Mouse (Mus musculus): Measurements from ENCODE around the gene Jazf1. TPM values are rescaled to one million over a fixed set of nuclear protein-coding genes. Genes with fewer than 3 reads are reported as not detected.

The Jazf1 gene
- total and polyA plus RNA-seq, 3 experiments, result 0.42 to 1.7 (median 0.75) TPM

- H3K27me3 ChIP-seq (replicated peaks), result no peaks in the 10 kb centered on the region
- dilution Hi-C loops (cut with MboI; ENCODE audit: extremely low pct_ligation_motif_present, extremely low pct_unique_long_range_greater_than_20kb, low sequenced_read_pairs), result no loop called here
Measured at GRCm38 (mm10) chr6:52919442-52919841, 149.0 kb downstream of the Jazf1 start.

GRCm38 (mm10) chr6:52918980-52919379 is 149.5 kb downstream of the Jazf1 start:
- TF ChIP-seq CTCF (conservative IDR thresholded peaks at IDR 0.05 in 1 of 2, IDR thresholded peaks at IDR 0.05 in 1 of 2; ENCODE audit: low read depth in 2 of 2, low read length in 2 of 2), result peak; percentile 80 to 94
- TF ChIP-seq POLR2A (IDR thresholded peaks at IDR 0.05; ENCODE audit: low read depth, low read length), result no peak
- no peak for TF ChIP-seq MEF2A (IDR thresholded peaks at IDR 0.05; ENCODE audit: borderline replicate concordance, low read depth, low read length)
- peak; percentile 96 for TF ChIP-seq RAD21 (IDR thresholded peaks at IDR 0.05; ENCODE audit: low read depth, low read length)
- TF ChIP-seq CHD1 (IDR thresholded peaks at IDR 0.05; ENCODE audit: low read depth, low read length), result no peak
- peak; percentile 29; the same call in 1 of the 2 replicates for TF ChIP-seq BHLHE40 (IDR thresholded peaks at IDR 0.05; ENCODE audit: low read depth, low read length)
- peak; percentile 48 for TF ChIP-seq ZC3H11A (IDR thresholded peaks at IDR 0.05; ENCODE audit: low read depth, low read length)
- TF ChIP-seq ZNF384 (IDR thresholded peaks at IDR 0.05; ENCODE audit: low read depth, low read length), result no peak
- TF ChIP-seq MAX (IDR thresholded peaks at IDR 0.05; ENCODE audit: low read length), result 0 out of 2 replicates have a peak, but pooled peaks have one; percentile 49
- TF ChIP-seq MYC (IDR thresholded peaks at IDR 0.05; ENCODE audit: low read depth, low read length), result peak; percentile 82
- TF ChIP-seq SMC3 (IDR thresholded peaks at IDR 0.05; ENCODE audit: low read depth, low read length), result peak; percentile 85
- no peaks in the 10 kb centered on the region for H3K36me3 ChIP-seq (replicated peaks in 1 of 2; ENCODE audit: control insufficient read depth in 1 of 2, insufficient read depth in 1 of 2, low read length in 1 of 2)
- in situ Hi-C loops (cut with MboI; ENCODE audit: low pct_ligation_motif_present, low pct_unique_long_range_greater_than_20kb, low sequenced_read_pairs), result loop anchor here (10.0 to 25.0 kb wide), 2 partner anchors 254 to 657 kb away; partner anchors contain the start of gene Hoxa13
- peaks cover 2 to 45% of the 10 kb centered on the region in 2 experiments; a peak in 3 of 4 replicates for H3K4me1 ChIP-seq (ENCODE audit: control insufficient read depth in 1 of 2, insufficient read depth in 2 of 2)
- dilution Hi-C loops (cut with MboI; ENCODE audit: extremely low pct_ligation_motif_present, extremely low pct_unique_long_range_greater_than_20kb, low sequenced_read_pairs), result no loop called here
- H3K27me3 ChIP-seq (replicated peaks), result no peaks in the 10 kb centered on the region
- H3K9me3 ChIP-seq (replicated peaks; ENCODE audit: low read length), result no peaks in the 10 kb centered on the region
- H3K4me2 ChIP-seq (ENCODE audit: insufficient read depth, low read depth, poor library complexity, severe bottlenecking), result no peak overlapping the region
- DNase-seq (ENCODE audit: extremely low read depth), result peak; percentile 82
- no peaks in the 10 kb centered on the region for H3K79me2 ChIP-seq (replicated peaks; ENCODE audit: control insufficient read depth, extremely low read depth, insufficient read depth, poor library complexity, severe bottlenecking)
- H3K4me3 ChIP-seq (replicated peaks in 1 of 3; ENCODE audit: low read depth in 2 of 3, low read length in 2 of 3, poor library complexity in 1 of 3), result no peak overlapping the region
- no peak overlapping the region for H3K9ac ChIP-seq (ENCODE audit: insufficient read depth, low read depth)
- no peak overlapping the region for H3K27ac ChIP-seq (ENCODE audit: insufficient read depth, low read depth)

More at GRCm38 (mm10) chr6:52919442-52919841, 149.0 kb downstream of the Jazf1 start:
- TF ChIP-seq MAZ (IDR thresholded peaks at IDR 0.05; ENCODE audit: low read depth, low read length) (no peak), GABPA (IDR thresholded peaks at IDR 0.05; ENCODE audit: insufficient replicate concordance, low read depth, low read length) (no peak), SMC3 (IDR thresholded peaks at IDR 0.05; ENCODE audit: low read depth, low read length) (no peak), TBP (conservative IDR thresholded peaks at IDR 0.05; ENCODE audit: low read depth, low read length) (no peak), ETS1 (conservative IDR thresholded peaks at IDR 0.05; ENCODE audit: low read depth, low read length) (no peak), MAFK (IDR thresholded peaks at IDR 0.05; ENCODE audit: insufficient replicate concordance, low read length) (no peak), MAX (IDR thresholded peaks at IDR 0.05; ENCODE audit: low read length) (no peak), ZKSCAN1 (IDR thresholded peaks at IDR 0.05; ENCODE audit: borderline replicate concordance, low read depth, low read length) (no peak), ELF1 (IDR thresholded peaks at IDR 0.05; ENCODE audit: low read depth, low read length) (no peak)
- Histone ChIP-seq H3K36me3 (replicated peaks in 1 of 2; ENCODE audit: control insufficient read depth in 1 of 2, insufficient read depth in 1 of 2, low read length in 1 of 2) (no peaks in the 10 kb centered on the region), H3K79me2 (replicated peaks; ENCODE audit: control insufficient read depth, extremely low read depth, insufficient read depth, poor library complexity, severe bottlenecking) (no peaks in the 10 kb centered on the region), H3K27ac (ENCODE audit: insufficient read depth, low read depth) (no peak overlapping the region), H3K9me3 (replicated peaks; ENCODE audit: low read length) (no peaks in the 10 kb centered on the region), H3K4me3 (replicated peaks in 1 of 3; ENCODE audit: low read depth in 2 of 3, low read length in 2 of 3, poor library complexity in 1 of 3) (no peak overlapping the region), H3K9ac (ENCODE audit: insufficient read depth, low read depth) (no peak overlapping the region), H3K4me1 (ENCODE audit: control insufficient read depth in 1 of 2, insufficient read depth in 2 of 2) (peaks cover 2 to 45% of the 10 kb centered on the region in 2 experiments; a peak in 3 of 4 replicates), H3K4me2 (ENCODE audit: insufficient read depth, low read depth, poor library complexity, severe bottlenecking) (no peak overlapping the region)
- DNase-seq (ENCODE audit: extremely low read depth), result no peak
- in situ Hi-C loops (cut with MboI; ENCODE audit: low pct_ligation_motif_present, low pct_unique_long_range_greater_than_20kb, low sequenced_read_pairs), result loop anchor here (10.0 to 25.0 kb wide), 2 partner anchors 255 to 657 kb away; partner anchors contain the start of gene Hoxa13
